Mouse (Mus musculus): Measurements from ENCODE around the gene Gmppb. TPM values are rescaled to one million over a fixed set of nuclear protein-coding genes. Genes with fewer than 3 reads are reported as not detected.

Gmppb gene
- total RNA-seq, 2 experiments from 2014 or later: 15.5 to 17.2 TPM

DNA sequence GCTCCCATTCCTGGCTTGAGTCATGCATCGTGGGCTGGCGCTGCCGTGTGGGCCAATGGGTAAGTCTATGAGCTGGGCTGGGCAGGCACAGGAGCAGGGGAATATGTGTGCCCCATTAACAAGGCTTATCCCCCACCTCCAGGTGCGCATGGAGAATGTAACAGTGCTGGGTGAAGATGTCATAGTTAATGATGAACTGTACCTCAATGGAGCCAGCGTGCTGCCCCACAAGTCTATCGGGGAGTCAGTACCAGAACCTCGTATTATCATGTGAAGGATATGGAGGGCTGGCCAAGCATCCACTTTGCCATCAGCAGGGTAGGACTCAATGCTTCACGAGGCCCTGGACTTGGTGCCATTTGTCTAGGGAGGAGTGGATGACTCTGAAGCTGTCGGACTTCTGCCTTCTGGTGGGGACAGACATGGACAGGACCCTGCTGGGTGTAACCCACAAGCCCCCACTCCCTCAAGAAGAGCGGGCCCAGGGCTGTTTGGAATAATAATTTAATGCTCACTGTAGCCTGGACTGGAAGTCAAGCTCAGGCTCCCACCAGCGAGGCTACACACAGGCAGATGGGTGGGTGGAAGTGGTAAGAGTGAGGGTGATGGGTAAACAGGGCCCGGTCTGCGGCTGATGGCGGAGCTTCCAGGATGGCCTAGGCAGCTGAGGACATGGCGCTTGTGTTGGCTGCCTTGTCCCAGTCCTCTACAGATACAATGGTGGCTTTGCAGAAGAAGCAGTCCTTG lies 2.3 kb downstream of the Gmppb start:
- DNase-seq (ENCODE audit: low spot score in 2 of 2): no peak

DNA sequence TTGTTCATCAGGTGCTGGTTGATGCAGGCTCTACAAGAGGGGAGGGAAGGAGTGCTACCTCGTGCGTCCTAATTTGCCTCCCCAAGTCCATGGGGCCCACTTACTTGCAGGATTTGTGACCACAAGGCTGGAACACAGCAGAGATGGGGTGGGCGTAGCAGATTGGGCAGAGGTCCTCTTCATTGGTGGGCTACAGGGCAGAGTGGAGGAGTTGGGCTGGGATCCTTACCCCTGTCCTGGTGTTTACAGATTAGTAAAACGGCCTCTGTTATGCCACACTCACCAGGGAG lies 2.8 kb downstream of the Gmppb start:
- DNase-seq (ENCODE audit: low spot score in 2 of 2): no peak

- DNase-seq (ENCODE audit: low spot score in 2 of 2): no peak
Observed at GRCm38 (mm10) chr9:108052411-108052810, 3.4 kb downstream of the Gmppb start.

GRCm38 (mm10) chr9:108052885-108053664 lies 4.0 kb downstream of the Gmppb start, which contains the start of gene Amigo3:
Amigo3 (plus strand) TSS chr9:108053159.
- DNase-seq (ENCODE audit: low spot score in 2 of 2): peak; percentile 93 to 99

GRCm38 (mm10) chr9:108053665-108054225 lies 4.7 kb downstream of the Gmppb start:
- DNase-seq (ENCODE audit: low spot score in 2 of 2): no peak

DNA sequence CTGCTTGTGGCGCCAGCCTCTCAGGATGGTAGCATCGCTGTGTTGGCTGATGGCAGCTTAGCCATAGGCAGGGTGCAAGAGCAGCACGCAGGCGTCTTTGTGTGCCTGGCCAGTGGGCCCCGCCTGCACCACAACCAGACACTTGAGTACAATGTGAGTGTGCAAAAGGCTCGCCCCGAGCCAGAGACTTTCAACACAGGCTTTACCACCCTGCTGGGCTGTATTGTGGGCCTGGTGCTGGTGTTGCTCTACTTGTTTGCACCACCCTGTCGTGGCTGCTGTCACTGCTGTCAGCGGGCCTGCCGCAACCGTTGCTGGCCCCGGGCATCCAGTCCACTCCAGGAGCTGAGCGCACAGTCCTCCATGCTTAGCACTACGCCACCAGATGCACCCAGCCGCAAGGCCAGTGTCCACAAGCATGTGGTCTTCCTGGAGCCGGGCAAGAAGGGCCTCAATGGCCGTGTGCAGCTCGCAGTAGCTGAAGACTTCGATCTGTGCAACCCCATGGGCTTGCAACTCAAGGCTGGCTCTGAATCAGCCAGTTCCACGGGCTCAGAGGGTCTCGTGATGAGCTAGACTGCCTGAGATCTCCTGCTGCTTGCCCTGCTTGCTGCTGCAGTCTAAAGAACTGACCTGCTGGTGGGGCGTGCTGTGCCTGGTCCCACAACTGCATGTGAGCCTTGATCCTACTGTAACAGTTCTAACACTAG lies 5.4 kb downstream of the Gmppb start:
- no peak for DNase-seq (ENCODE audit: low spot score in 2 of 2)

- no peak for DNase-seq (ENCODE audit: low spot score in 2 of 2)
Observed at GRCm38 (mm10) chr9:108055061-108055460, 6.0 kb downstream of the Gmppb start.

GRCm38 (mm10) chr9:108055661-108056237 lies 6.7 kb downstream of the Gmppb start:
- no peak for DNase-seq (ENCODE audit: low spot score in 2 of 2)

- DNase-seq (ENCODE audit: low spot score in 2 of 2): no peak
Observed at GRCm38 (mm10) chr9:108056361-108057261, 7.6 kb downstream of the Gmppb start.

DNA sequence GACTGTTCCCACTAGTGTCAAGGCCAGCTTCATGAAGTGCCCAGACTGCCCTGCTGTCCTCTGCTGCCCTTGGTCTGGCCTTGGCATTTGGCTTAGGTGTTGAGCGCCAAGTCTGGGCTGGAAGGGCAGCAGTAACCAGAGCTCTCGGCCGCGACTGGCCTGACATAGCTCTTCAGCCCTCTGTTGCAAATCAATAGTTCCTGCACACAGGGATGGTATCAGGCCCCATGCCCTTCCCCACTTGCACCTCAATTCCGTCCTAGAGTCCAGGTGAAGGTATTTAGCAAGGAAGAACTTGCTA lies 8.2 kb downstream of the Gmppb start:
- no peak for DNase-seq (ENCODE audit: low spot score in 2 of 2)

DNA sequence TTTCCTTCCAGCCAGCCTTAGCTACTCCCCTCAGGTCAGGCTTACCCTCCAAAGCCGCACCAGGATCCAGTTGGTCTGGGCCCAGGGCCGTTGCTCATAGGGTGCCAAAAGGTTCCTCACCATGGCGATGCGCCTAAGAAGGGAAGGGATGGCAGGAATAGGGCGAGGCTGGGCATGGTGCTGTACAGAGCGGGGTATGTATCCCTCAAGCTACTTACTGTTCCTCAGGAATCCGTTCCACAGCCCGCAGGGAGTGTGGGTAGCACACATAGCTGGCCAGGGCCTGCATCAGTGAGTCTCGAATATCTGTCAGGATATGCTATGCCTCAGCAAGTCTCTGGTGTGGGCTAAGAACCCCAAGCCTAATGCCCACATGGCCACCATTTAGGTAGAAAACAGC lies 9.2 kb downstream of the Gmppb start:
- DNase-seq (ENCODE audit: low spot score in 2 of 2): no peak

- DNase-seq (ENCODE audit: low spot score in 2 of 2): no peak
Observed at GRCm38 (mm10) chr9:108062142-108062541, 13.1 kb downstream of the Gmppb start.

DNA sequence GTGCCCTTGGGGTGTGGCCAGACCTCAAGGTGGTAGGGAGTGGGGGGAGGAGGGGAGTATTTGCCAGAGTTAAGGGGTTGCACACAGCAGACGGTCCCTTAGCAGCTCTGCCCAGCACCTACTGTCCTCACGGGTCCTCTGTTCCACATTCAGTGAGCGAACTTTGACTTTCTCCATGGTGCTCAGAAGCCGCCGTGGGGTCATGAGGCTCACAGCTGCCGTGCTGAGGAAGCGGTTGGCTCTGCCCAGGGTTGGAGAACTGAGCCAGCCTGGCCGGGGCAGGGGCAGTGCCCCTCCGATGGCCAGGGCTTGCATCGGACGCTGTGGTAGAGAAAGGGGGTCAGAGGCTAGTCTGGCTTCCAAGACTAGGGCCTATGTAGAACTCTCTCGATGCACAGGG lies 14.3 kb downstream of the Gmppb start:
- DNase-seq (ENCODE audit: low spot score in 2 of 2): no peak

DNA sequence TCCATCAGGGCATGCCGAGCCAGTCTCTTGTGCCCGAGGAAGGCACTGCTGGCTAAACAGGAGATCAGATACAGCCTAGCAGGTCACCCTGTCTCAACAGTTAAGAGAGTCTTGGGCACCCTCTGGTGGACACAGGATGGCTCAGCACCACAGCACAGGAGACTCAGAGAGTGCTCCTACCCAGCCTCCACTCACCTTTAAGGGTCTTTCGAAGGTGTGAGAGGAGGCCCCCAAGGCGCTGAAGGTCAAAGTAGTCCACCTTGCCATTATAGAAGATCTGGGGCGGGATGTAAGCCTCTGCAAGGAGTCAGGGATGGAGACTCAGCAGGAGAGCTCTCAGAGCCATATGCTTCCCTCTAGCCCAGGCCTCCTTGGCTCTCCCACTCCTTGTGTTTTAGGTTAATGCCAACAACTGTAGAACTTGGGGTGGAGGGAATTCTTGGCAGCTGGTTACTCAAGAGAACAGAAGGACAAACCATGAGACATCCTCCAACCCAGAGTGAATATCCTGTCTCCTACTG lies 16.5 kb downstream of the Gmppb start:
- DNase-seq (ENCODE audit: low spot score in 2 of 2): peak in 1 of 2 experiments; percentile 82

- DNase-seq (ENCODE audit: low spot score in 2 of 2): no peak
Observed at GRCm38 (mm10) chr9:108067199-108067598, 18.2 kb downstream of the Gmppb start.

GRCm38 (mm10) chr9:108067900-108068299 lies 18.9 kb downstream of the Gmppb start:
- DNase-seq (ENCODE audit: low spot score in 2 of 2): peak; percentile 64 to 93

DNA sequence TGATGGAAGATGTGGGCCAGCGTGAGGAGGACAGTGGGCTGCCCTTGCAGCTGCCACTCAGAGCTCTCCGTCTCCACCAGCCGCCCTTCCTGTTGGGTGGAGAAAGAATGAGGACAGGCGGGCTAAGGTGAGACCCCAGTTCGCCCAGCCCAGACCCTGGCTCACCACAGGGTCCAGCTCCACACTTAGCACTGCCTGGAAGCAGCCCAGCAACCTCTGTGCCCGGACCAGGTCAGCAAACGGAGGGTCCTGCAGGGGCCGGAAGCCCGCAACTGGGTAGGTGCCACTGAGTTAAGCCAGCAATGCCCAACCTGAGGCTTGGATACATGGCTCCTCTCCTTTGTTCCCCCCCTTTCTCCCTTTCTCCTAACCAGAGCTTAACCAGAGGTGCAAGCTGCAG lies 20.0 kb downstream of the Gmppb start:
- no peak for DNase-seq (ENCODE audit: low spot score in 2 of 2)

DNA sequence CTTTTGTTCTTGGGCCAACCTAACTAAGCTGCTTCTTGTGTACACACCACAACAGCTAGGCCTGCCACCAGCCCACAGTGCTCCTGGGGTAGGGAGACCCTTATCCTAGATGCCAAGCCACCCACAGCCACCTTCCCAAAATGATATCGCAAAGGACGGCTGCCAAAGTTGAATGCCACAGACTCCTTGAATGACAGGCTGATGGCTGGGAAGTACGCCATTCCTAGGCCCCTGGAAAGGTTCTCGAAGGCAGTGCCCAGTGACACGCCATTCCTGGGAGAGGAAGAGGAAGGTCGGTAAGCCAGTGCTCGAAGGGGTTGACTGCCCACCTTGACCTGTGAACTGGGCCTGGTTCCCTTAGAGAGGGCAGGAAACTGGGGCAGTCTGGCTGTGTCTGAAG lies 20.5 kb downstream of the Gmppb start:
- no peak for DNase-seq (ENCODE audit: low spot score in 2 of 2)

DNA sequence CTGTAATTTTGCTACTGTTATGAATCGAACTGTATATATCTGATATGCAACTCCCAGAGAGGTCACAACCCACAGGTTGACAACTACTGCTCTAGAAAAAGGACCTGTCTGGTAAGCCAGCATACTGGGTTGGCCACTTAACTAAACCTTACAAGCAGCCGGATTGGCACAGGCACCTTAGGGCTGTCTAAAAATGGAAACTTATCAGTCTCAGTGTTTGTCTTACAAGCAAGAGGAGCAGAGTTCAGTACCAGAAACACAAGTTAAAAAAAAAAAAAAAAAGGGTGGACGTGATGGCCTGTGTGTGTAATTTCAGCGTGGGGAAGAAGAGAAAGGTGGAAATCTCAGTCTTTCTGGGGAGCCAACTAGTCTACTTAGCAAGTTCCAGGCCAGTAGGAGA lies 22.8 kb downstream of the Gmppb start:
- DNase-seq (ENCODE audit: low spot score in 2 of 2): no peak

- no peak for DNase-seq (ENCODE audit: low spot score in 2 of 2)
Observed at GRCm38 (mm10) chr9:108072481-108072924, 23.5 kb downstream of the Gmppb start.
